Mouse (Mus musculus): ENCODE measurements around the gene Taar8c. TPM values are rescaled to one million over a fixed set of nuclear protein-coding genes. Genes with fewer than 3 reads are reported as not detected.
"Not testable (repeated sequence)": the region's sequence is repeated elsewhere in the genome, so short reads cannot be mapped to it uniquely, and the experiment has no call there.

The Taar8c gene
- polyA plus RNA-seq (2012; rRNA removed) = not detected in 2 replicates

GRCm38 (mm10) chr10:24101812-24102211 lies at the start of gene Taar8c:
TSS of gene Taar8c (minus strand) at chr10:24101912.
- not testable (repeated sequence) for DNase-seq (ENCODE audit: low read depth)

- DNase-seq (ENCODE audit: low read depth) = no peak
These were observed 48.4 kb upstream of the Taar8c start for GRCm38 (mm10) chr10:24150086-24150485.

GRCm38 (mm10) chr10:24149135-24149781 lies 47.5 kb upstream of the Taar8c start, which contains the start of gene Stx7:
TSS of gene Stx7 (plus strand) at chr10:24149302.
- no peak for DNase-seq (ENCODE audit: low read depth)

- DNase-seq (ENCODE audit: low read depth) = no peak
These were observed 41.0 kb upstream of the Taar8c start for GRCm38 (mm10) chr10:24142735-24143134.

GRCm38 (mm10) chr10:24138623-24139261 lies 37.0 kb upstream of the Taar8c start:
- no peak for DNase-seq (ENCODE audit: low read depth)

- DNase-seq (ENCODE audit: low read depth) = no peak
These were observed 32.4 kb upstream of the Taar8c start for GRCm38 (mm10) chr10:24134071-24134645.

- no peak for DNase-seq (ENCODE audit: low read depth)
These were observed 31.4 kb upstream of the Taar8c start for GRCm38 (mm10) chr10:24133132-24133531.

- DNase-seq (ENCODE audit: low read depth) = no peak
These were observed 30.6 kb upstream of the Taar8c start for GRCm38 (mm10) chr10:24132273-24132672.

GRCm38 (mm10) chr10:24131451-24132262 lies 29.9 kb upstream of the Taar8c start:
- DNase-seq (ENCODE audit: low read depth) = no peak

- DNase-seq (ENCODE audit: low read depth) = no peak
These were observed 9.5 kb upstream of the Taar8c start for GRCm38 (mm10) chr10:24111116-24111778.

- not testable (repeated sequence) for DNase-seq (ENCODE audit: low read depth)
These were observed 7.7 kb upstream of the Taar8c start, which contains the start of gene Taar9 for GRCm38 (mm10) chr10:24109434-24109833. TSS of gene Taar9 (minus strand) at chr10:24109534.

GRCm38 (mm10) chr10:24108236-24108635 lies 6.5 kb upstream of the Taar8c start:
- no peak for DNase-seq (ENCODE audit: low read depth)

GRCm38 (mm10) chr10:24107747-24108146 lies 6.0 kb upstream of the Taar8c start:
- DNase-seq (ENCODE audit: low read depth) = no peak

- not testable (repeated sequence) for DNase-seq (ENCODE audit: low read depth)
These were observed 1.6 kb upstream of the Taar8c start for GRCm38 (mm10) chr10:24103299-24103698.

- not testable (repeated sequence) for DNase-seq (ENCODE audit: low read depth)
These were observed 4.7 kb downstream of the Taar8c start for GRCm38 (mm10) chr10:24097010-24097409.

- DNase-seq (ENCODE audit: low read depth) = no peak
These were observed 9.5 kb downstream of the Taar8c start, which contains the start of gene Taar8b for GRCm38 (mm10) chr10:24092194-24092593. TSS of gene Taar8b (minus strand) at chr10:24092294.

- no peak for DNase-seq (ENCODE audit: low read depth)
These were observed 14.5 kb downstream of the Taar8c start for GRCm38 (mm10) chr10:24087168-24087567.

- DNase-seq (ENCODE audit: low read depth) = no peak
These were observed 15.2 kb downstream of the Taar8c start for GRCm38 (mm10) chr10:24086555-24086954.

GRCm38 (mm10) chr10:24085936-24086335 lies 15.8 kb downstream of the Taar8c start:
- no peak for DNase-seq (ENCODE audit: low read depth)

GRCm38 (mm10) chr10:24080166-24080565 lies 21.5 kb downstream of the Taar8c start:
- DNase-seq (ENCODE audit: low read depth) = no peak

GRCm38 (mm10) chr10:24076200-24076599 lies 25.5 kb downstream of the Taar8c start, which contains the start of gene Taar8a:
TSS of gene Taar8a (plus strand) at chr10:24076500.
- not testable (repeated sequence) for DNase-seq (ENCODE audit: low read depth)

Data from gonadal fat pad, adult 2 months (tissue).